Mouse (Mus musculus): Measurements from ENCODE around the gene Sema3b. TPM values are rescaled to one million over a fixed set of nuclear protein-coding genes. Genes with fewer than 3 reads are reported as not detected.

Gene Sema3b
- total RNA-seq, 2 experiments from 2014 or later, result not detected

- ATAC-seq (replicated peaks; ENCODE audit: low FRiP score, poor library complexity, severe bottlenecking), result no peak
Observed at GRCm38 (mm10) chr9:107618098-107618497, 9.1 kb upstream of the Sema3b start.

- no peak for ATAC-seq (replicated peaks; ENCODE audit: low FRiP score, poor library complexity, severe bottlenecking)
Observed at GRCm38 (mm10) chr9:107617461-107617860, 8.4 kb upstream of the Sema3b start.

GRCm38 (mm10) chr9:107615035-107615434, 6.0 kb upstream of the Sema3b start:
- no peak for ATAC-seq (replicated peaks; ENCODE audit: low FRiP score, poor library complexity, severe bottlenecking)

- ATAC-seq (replicated peaks; ENCODE audit: low FRiP score, poor library complexity, severe bottlenecking), result no peak
Observed at GRCm38 (mm10) chr9:107612945-107613569, 4.0 kb upstream of the Sema3b start.

- peak; percentile 90 for ATAC-seq (replicated peaks; ENCODE audit: low FRiP score, poor library complexity, severe bottlenecking)
Observed at GRCm38 (mm10) chr9:107612191-107612944, 3.3 kb upstream of the Sema3b start.

GRCm38 (mm10) chr9:107611456-107612190, 2.6 kb upstream of the Sema3b start:
- no peak for ATAC-seq (replicated peaks; ENCODE audit: low FRiP score, poor library complexity, severe bottlenecking)

GRCm38 (mm10) chr9:107609433-107609830, 403 bp upstream of the Sema3b start:
- ATAC-seq (replicated peaks; ENCODE audit: low FRiP score, poor library complexity, severe bottlenecking), result no peak

- ATAC-seq (replicated peaks; ENCODE audit: low FRiP score, poor library complexity, severe bottlenecking), result no peak
Observed at GRCm38 (mm10) chr9:107607653-107608245, 1.3 kb downstream of the Sema3b start.

GRCm38 (mm10) chr9:107607036-107607435, 2.0 kb downstream of the Sema3b start:
- ATAC-seq (replicated peaks; ENCODE audit: low FRiP score, poor library complexity, severe bottlenecking), result no peak

GRCm38 (mm10) chr9:107606591-107606990, 2.4 kb downstream of the Sema3b start:
- ATAC-seq (replicated peaks; ENCODE audit: low FRiP score, poor library complexity, severe bottlenecking), result no peak

GRCm38 (mm10) chr9:107605041-107605661, 3.9 kb downstream of the Sema3b start:
- no peak for ATAC-seq (replicated peaks; ENCODE audit: low FRiP score, poor library complexity, severe bottlenecking)

GRCm38 (mm10) chr9:107603251-107603650, 5.8 kb downstream of the Sema3b start:
- no peak for ATAC-seq (replicated peaks; ENCODE audit: low FRiP score, poor library complexity, severe bottlenecking)

- peak; percentile 81 for ATAC-seq (replicated peaks; ENCODE audit: low FRiP score, poor library complexity, severe bottlenecking)
Observed at GRCm38 (mm10) chr9:107602068-107602648, 6.9 kb downstream of the Sema3b start.

GRCm38 (mm10) chr9:107601275-107601674, 7.8 kb downstream of the Sema3b start:
- no peak for ATAC-seq (replicated peaks; ENCODE audit: low FRiP score, poor library complexity, severe bottlenecking)

GRCm38 (mm10) chr9:107600745-107601144, 8.3 kb downstream of the Sema3b start:
- no peak for ATAC-seq (replicated peaks; ENCODE audit: low FRiP score, poor library complexity, severe bottlenecking)

GRCm38 (mm10) chr9:107599842-107600241, 9.2 kb downstream of the Sema3b start:
- no peak for ATAC-seq (replicated peaks; ENCODE audit: low FRiP score, poor library complexity, severe bottlenecking)

GRCm38 (mm10) chr9:107599433-107599832, 9.6 kb downstream of the Sema3b start:
- ATAC-seq (replicated peaks; ENCODE audit: low FRiP score, poor library complexity, severe bottlenecking), result no peak

- no peak for ATAC-seq (replicated peaks; ENCODE audit: low FRiP score, poor library complexity, severe bottlenecking)
Observed at GRCm38 (mm10) chr9:107598385-107598784, 10.6 kb downstream of the Sema3b start.

All from erythroblast, adult 5-6 weeks (primary cell).